Mouse (Mus musculus) embryonic stem cell, embryonic (primary cell): ENCODE results near the gene 1700018F24Rik.
"Not testable (repeated sequence)": the region's sequence is repeated elsewhere in the genome, so short reads cannot be mapped to it uniquely, and the experiment has no call there.

ENCODE experiments used
- CTCF ChIA-PET, 4 experiments: fragments of 300-600 bp in 2 of 4; fragments of 350-600 bp in 2 of 4; sonication (Branson Sonifier 250); formaldehyde crosslinking; loops; one replicate each; lab custom pipeline; 2022; ENCODE audit warnings: inconsistent platforms in 2 of 4; lab: Charles Lee
- POLR2A ChIA-PET, 4 experiments: fragments of 300-600 bp in 2 of 4; fragments of 350-600 bp in 2 of 4; sonication (Branson Sonifier 250); formaldehyde crosslinking; loops; one replicate each; lab custom pipeline; 2022; ENCODE audit warnings: antibody characterized with exemption in 4 of 4, inconsistent platforms in 1 of 4; lab: Charles Lee

1700018F24Rik gene

GRCm38 (mm10) chr5:145042690-145043089, at the start of gene 1700018F24Rik:
Gene 1700018F24Rik (plus strand): TSS chr5:145042990.
- CTCF ChIA-PET = interaction anchor here in 1 of 4 experiments (1.0 kb wide), 1 partner anchor 26 kb away, joined by 6 read pairs; no protein-coding TSS in a partner anchor
- POLR2A ChIA-PET = not testable (repeated sequence)

- ChIA-PET POLR2A (no interaction called here), CTCF (interaction anchor here in 3 of 4 experiments (0.6 to 2.0 kb wide), 6 partner anchors 10 to 1677 kb away, joined by 3 to 7 read pairs (median 4); no protein-coding TSS in a partner anchor)
These were observed 44.3 kb upstream of the 1700018F24Rik start for GRCm38 (mm10) chr5:144998491-144998890.

GRCm38 (mm10) chr5:145003362-145003761, 39.4 kb upstream of the 1700018F24Rik start:
- POLR2A ChIA-PET = no interaction called here

GRCm38 (mm10) chr5:145004495-145004894, 38.3 kb upstream of the 1700018F24Rik start:
- CTCF ChIA-PET = interaction anchor here in 1 of 4 experiments (0.7 kb wide), 1 partner anchor 236 kb away, joined by 3 read pairs; no protein-coding TSS in a partner anchor
- POLR2A ChIA-PET = interaction anchor here in 1 of 4 experiments (0.8 kb wide), 1 partner anchor 16 kb away, joined by 3 read pairs; no protein-coding TSS in a partner anchor

More at GRCm38 (mm10) chr5:145003362-145003761, 39.4 kb upstream of the 1700018F24Rik start:
- CTCF ChIA-PET = interaction anchor here in 1 of 4 experiments (0.6 to 1.3 kb wide), 2 partner anchors 55 to 66 kb away, joined by 3 to 4 read pairs; no protein-coding TSS in a partner anchor

- POLR2A ChIA-PET = interaction anchor here in 2 of 4 experiments (0.6 to 0.8 kb wide), 2 partner anchors 17 to 635 kb away, joined by 3 to 5 read pairs; no protein-coding TSS in a partner anchor
These were observed 37.2 kb upstream of the 1700018F24Rik start for GRCm38 (mm10) chr5:145005596-145005995.

GRCm38 (mm10) chr5:145008878-145009659, 33.7 kb upstream of the 1700018F24Rik start:
- ChIA-PET CTCF (interaction anchor here in 2 of 4 experiments (0.6 to 0.7 kb wide), 2 partner anchors 199 to 831 kb away, joined by 3 read pairs; no protein-coding TSS in a partner anchor), POLR2A (interaction anchor here in 2 of 4 experiments (0.7 kb wide), 2 partner anchors 13 to 321 kb away, joined by 3 to 4 read pairs; no protein-coding TSS in a partner anchor)

More at GRCm38 (mm10) chr5:145005596-145005995, 37.2 kb upstream of the 1700018F24Rik start:
- CTCF ChIA-PET = no interaction called here

GRCm38 (mm10) chr5:145014278-145014677, 28.5 kb upstream of the 1700018F24Rik start:
- CTCF ChIA-PET = no interaction called here
- POLR2A ChIA-PET = interaction anchor here in 2 of 4 experiments (1.3 to 1.5 kb wide), 3 partner anchors 48 to 100 kb away, joined by 3 to 4 read pairs (median 3); partner anchors contain the start of genes Arpc1a (in 1 of the 2), Arpc1b (in 1 of the 2) and Smurf1 (in 1 of the 2)

- POLR2A ChIA-PET = interaction anchor here in 1 of 4 experiments (0.5 to 0.6 kb wide), 2 partner anchors 37 to 1887 kb away, joined by 3 read pairs; no protein-coding TSS in a partner anchor
These were observed 26.0 kb upstream of the 1700018F24Rik start for GRCm38 (mm10) chr5:145016761-145017160.

GRCm38 (mm10) chr5:145020254-145020653, 22.5 kb upstream of the 1700018F24Rik start:
- POLR2A ChIA-PET, CTCF ChIA-PET: not testable (repeated sequence)

More at GRCm38 (mm10) chr5:145016761-145017160, 26.0 kb upstream of the 1700018F24Rik start:
- CTCF ChIA-PET = not testable (repeated sequence)

- POLR2A ChIA-PET, CTCF ChIA-PET: not testable (repeated sequence)
These were observed 22.1 kb upstream of the 1700018F24Rik start for GRCm38 (mm10) chr5:145020712-145021111.

- POLR2A ChIA-PET = interaction anchor here in 1 of 4 experiments (1.0 kb wide), 1 partner anchor 14 kb away, joined by 3 read pairs; no protein-coding TSS in a partner anchor
- CTCF ChIA-PET = not testable (repeated sequence)
These were observed 12.3 kb upstream of the 1700018F24Rik start for GRCm38 (mm10) chr5:145030476-145030875.

- CTCF ChIA-PET = not testable (repeated sequence)
- POLR2A ChIA-PET = interaction anchor here in 1 of 4 experiments (0.8 kb wide), 1 partner anchor 10 kb away, joined by 5 read pairs; no protein-coding TSS in a partner anchor
These were observed 10.4 kb upstream of the 1700018F24Rik start, which contains the start of gene Gm4871 for GRCm38 (mm10) chr5:145032391-145032790. Gene Gm4871 (minus strand): TSS chr5:145032754.

- POLR2A ChIA-PET = no interaction called here
These were observed 1.2 kb upstream of the 1700018F24Rik start for GRCm38 (mm10) chr5:145041628-145042027.

GRCm38 (mm10) chr5:145054187-145054586, 11.4 kb downstream of the 1700018F24Rik start:
- POLR2A ChIA-PET, CTCF ChIA-PET: not testable (repeated sequence)

More at GRCm38 (mm10) chr5:145041628-145042027, 1.2 kb upstream of the 1700018F24Rik start:
- CTCF ChIA-PET = interaction anchor here in 2 of 4 experiments (0.8 to 1.0 kb wide), 3 partner anchors 20 to 43 kb away, joined by 3 to 6 read pairs (median 3); no protein-coding TSS in a partner anchor

GRCm38 (mm10) chr5:145057907-145058306, 15.1 kb downstream of the 1700018F24Rik start:
- ChIA-PET POLR2A (interaction anchor here in 1 of 4 experiments (0.9 kb wide), 1 partner anchor 26 kb away, joined by 3 read pairs; the partner anchor contains the start of genes Arpc1a and Kpna7), CTCF (no interaction called here)

GRCm38 (mm10) chr5:145058722-145059121, 15.9 kb downstream of the 1700018F24Rik start:
- CTCF ChIA-PET = interaction anchor here (0.6 to 1.9 kb wide), 10 partner anchors 10 to 264 kb away, joined by 3 to 7 read pairs (median 3); no protein-coding TSS in a partner anchor
- POLR2A ChIA-PET = interaction anchor here in 2 of 4 experiments (1.5 to 1.8 kb wide), 4 partner anchors 15 to 291 kb away, joined by 3 to 10 read pairs (median 4); partner anchors contain the start of genes Arpc1a (in 1 of the 2), Kpna7 (in 1 of the 2) and Trrap (in 1 of the 2)

GRCm38 (mm10) chr5:145059524-145059923, 16.7 kb downstream of the 1700018F24Rik start:
- POLR2A ChIA-PET = interaction anchor here in 2 of 4 experiments (0.6 to 1.8 kb wide), 6 partner anchors 15 to 292 kb away, joined by 3 to 10 read pairs (median 4); partner anchors contain the start of genes Arpc1a (in 1 of the 2), Kpna7 (in 1 of the 2), Trrap (in 1 of the 2) and Zkscan5 (in 1 of the 2)

More at GRCm38 (mm10) chr5:145059524-145059923, 16.7 kb downstream of the 1700018F24Rik start:
- CTCF ChIA-PET = interaction anchor here in 3 of 4 experiments (0.6 to 1.9 kb wide), 5 partner anchors 9 to 265 kb away, joined by 3 to 5 read pairs (median 3); no protein-coding TSS in a partner anchor
